ENCODE assay signal across 8 mouse cellular contexts in genomic region chr7:19160115-19160514, GRCm38 (mm10). TPM values are rescaled to one million over a fixed set of nuclear protein-coding genes. Genes with fewer than 3 reads are reported as not detected.
A peak's percentile ranks its signal among the peaks of the same experiment; 100 is the strongest.
DNase-seq lines count a peak whose midpoint lies in the region; ATAC-seq and TF ChIP-seq lines count a peak whose summit lies in the region.

No protein-coding gene starts in this region.

- H3K9ac ChIP-seq in hindbrain, embryonic 14.5 days = peak overlapping the region; percentile 58
- H3K9ac ChIP-seq in lung, embryonic 16.5 days (ENCODE audit: low read length) = peak overlapping the region; percentile 63

- under 1% methylated on average over 20 of the region's 20 CpGs for WGBS in heart, embryonic 10.5 days
- WGBS in hindbrain, embryonic 14.5 days = under 1% methylated on average over 19 of the region's 20 CpGs
- WGBS in lung, embryonic 16.5 days = 1% methylated on average over 20 of the region's 20 CpGs

- peak overlapping the region; percentile 59; the same call in 1 of the 2 replicates for H3K27ac ChIP-seq in heart, embryonic 10.5 days
- no peak overlapping the region for H3K27ac ChIP-seq in hindbrain, embryonic 14.5 days
- no peak overlapping the region for H3K27ac ChIP-seq in lung, embryonic 16.5 days (ENCODE audit: low read length)

- H3K36me3 ChIP-seq in heart, embryonic 10.5 days = peaks cover 2% of the 10 kb centered on the region
- peaks cover 66% of the 10 kb centered on the region for H3K36me3 ChIP-seq in G1E (replicated peaks)
- peaks cover 1% of the 10 kb centered on the region; the same call in 1 of the 2 replicates for H3K36me3 ChIP-seq in hindbrain, embryonic 14.5 days (replicated peaks; ENCODE audit: control insufficient read depth, insufficient read depth)
- H3K36me3 ChIP-seq in lung, embryonic 16.5 days (ENCODE audit: control insufficient read depth, insufficient read depth, low read length) = no peaks in the 10 kb centered on the region

- no peaks in the 10 kb centered on the region for H3K9me3 ChIP-seq in heart, embryonic 10.5 days
- no peaks in the 10 kb centered on the region for H3K9me3 ChIP-seq in G1E (replicated peaks)
- H3K9me3 ChIP-seq in hindbrain, embryonic 14.5 days (ENCODE audit: control insufficient read depth, low read length) = no peaks in the 10 kb centered on the region
- H3K9me3 ChIP-seq in lung, embryonic 16.5 days (ENCODE audit: control insufficient read depth, low read length) = no peaks in the 10 kb centered on the region

- H3K4me3 ChIP-seq in heart, embryonic 10.5 days = peak overlapping the region; percentile 61
- H3K4me3 ChIP-seq in G1E (ENCODE audit: low read depth, low read length) = peak overlapping the region; percentile 51; the same call in 1 of the 2 replicates
- peak overlapping the region; percentile 32 for H3K4me3 ChIP-seq in hindbrain, embryonic 14.5 days (replicated peaks; ENCODE audit: low read length)
- peak overlapping the region; percentile 46 for H3K4me3 ChIP-seq in lung, embryonic 16.5 days (ENCODE audit: low read length)

- no peak for TF ChIP-seq CTCF in G1E (IDR thresholded peaks at IDR 0.05; ENCODE audit: low read depth, low read length)

- peaks cover 53% of the 10 kb centered on the region for H3K27me3 ChIP-seq in heart, embryonic 10.5 days (ENCODE audit: insufficient read depth, poor library complexity, severe bottlenecking)
- peaks cover 20% of the 10 kb centered on the region for H3K27me3 ChIP-seq in G1E (ENCODE audit: insufficient read depth, low read length)
- peaks cover 38% of the 10 kb centered on the region for H3K27me3 ChIP-seq in hindbrain, embryonic 14.5 days (ENCODE audit: control insufficient read depth, insufficient read depth, low read length)
- peaks cover 15% of the 10 kb centered on the region for H3K27me3 ChIP-seq in lung, embryonic 16.5 days (ENCODE audit: control insufficient read depth, insufficient read depth, low read depth, low read length)

- peak; percentile 92 for DNase-seq in heart, embryonic 10.5 days (ENCODE audit: low spot score)
- no peak for DNase-seq in heart, adult 18-20 months
- no peak for DNase-seq in G1E (ENCODE audit: low spot score)
- DNase-seq in hindbrain, embryonic 14.5 days (ENCODE audit: low spot score) = peak; percentile 25
- DNase-seq in layer of hippocampus, postnatal 14 days (ENCODE audit: low spot score in 2 of 2) = no peak
- no peak for DNase-seq in adrenal gland, adult 18-20 months (ENCODE audit: low spot score in 2 of 2)
- DNase-seq in cerebellum, adult 11-12 months = no peak

- peaks cover 43% of the 10 kb centered on the region for H3K4me1 ChIP-seq in heart, embryonic 10.5 days
- H3K4me1 ChIP-seq in G1E (ENCODE audit: insufficient read depth, low read depth, low read length) = peaks cover 51% of the 10 kb centered on the region
- peaks cover 17% of the 10 kb centered on the region; the same call in 1 of the 2 replicates for H3K4me1 ChIP-seq in hindbrain, embryonic 14.5 days (replicated peaks; ENCODE audit: control insufficient read depth, insufficient read depth, low read length)
- H3K4me1 ChIP-seq in lung, embryonic 16.5 days (replicated peaks; ENCODE audit: control insufficient read depth, insufficient read depth, low read length) = peaks cover 28% of the 10 kb centered on the region

- no peak for ATAC-seq in G1E (ENCODE audit: extremely low read depth, insufficient number of reproducible peaks, low FRiP score, poor library complexity, severe bottlenecking)
- peak; percentile 26; the same call in 1 of the 2 replicates for ATAC-seq in hindbrain, embryonic 14.5 days (ENCODE audit: low FRiP score)
- ATAC-seq in lung, embryonic 16.5 days (ENCODE audit: low read depth) = peak; percentile 49

- peak overlapping the region; percentile 55 for H3K4me2 ChIP-seq in hindbrain, embryonic 14.5 days (replicated peaks)
- H3K4me2 ChIP-seq in lung, embryonic 16.5 days (ENCODE audit: low read depth, low read length) = peak overlapping the region; percentile 77

RNA-seq across cellular contexts. Expression of gene Gipr, which starts 5.8 kb away (rescaled TPM):
- 9.7 and 12.8 TPM in 2 replicates for polyA plus RNA-seq in heart, embryonic 10.5 days (2016; fragmentation: Nextera tagmentation; extraction: Ambion mirVana)
- total RNA-seq in heart, adult 18-20 months (2021) = under 1 TPM in 1 of 2 experiments, not detected in 1; 0.13 TPM
- total RNA-seq in G1E (2014; fragmentation: Nextera tagmentation) = 7.0 and 10.7 TPM in 2 replicates
- 6.5 and 6.8 TPM in 2 replicates for total RNA-seq in G1E (2017)
- polyA plus RNA-seq in G1E (2012) = 7.1 and 7.7 TPM in 2 replicates
- polyA plus RNA-seq in hindbrain, embryonic 14.5 days (2014; fragmentation: Nextera tagmentation; extraction: Ambion mirVana) = 0.62 and 1.1 TPM in 2 replicates
- polyA plus RNA-seq in lung, embryonic 16.5 days (2015; fragmentation: Nextera tagmentation; extraction: Ambion mirVana) = 5.6 and 8.2 TPM in 2 replicates
- total RNA-seq in layer of hippocampus, postnatal 14 days (2021) = 1 to 10 TPM in 1 of 2 experiments, under 1 TPM in 1; 0.55 to 1.6 TPM
- under 1 TPM; 0.60 to 0.70 TPM for total RNA-seq in adrenal gland, adult 18-20 months (2021)

RNA-seq across cellular contexts. Expression of gene Snrpd2, which starts 10.6 kb away (rescaled TPM):
- polyA plus RNA-seq in heart, embryonic 10.5 days (2016; fragmentation: Nextera tagmentation; extraction: Ambion mirVana) = 132 and 142 TPM in 2 replicates
- total RNA-seq in heart, adult 18-20 months (2021) = 10 to 100 TPM; 60.8 to 61.3 TPM
- total RNA-seq in G1E (2014; fragmentation: Nextera tagmentation) (19.5 and 25.5 TPM in 2 replicates), G1E (2017) (75.1 and 92.3 TPM in 2 replicates)
- 73.1 and 75.0 TPM in 2 replicates for polyA plus RNA-seq in G1E (2012)
- 104 and 110 TPM in 2 replicates for polyA plus RNA-seq in hindbrain, embryonic 14.5 days (2014; fragmentation: Nextera tagmentation; extraction: Ambion mirVana)
- polyA plus RNA-seq in lung, embryonic 16.5 days (2015; fragmentation: Nextera tagmentation; extraction: Ambion mirVana) = 135 and 144 TPM in 2 replicates
- total RNA-seq in layer of hippocampus, postnatal 14 days (2021) = 10 to 100 TPM; 76.5 to 86.4 TPM
- 10 to 100 TPM; 81.7 to 89.5 TPM for total RNA-seq in adrenal gland, adult 18-20 months (2021)

RNA-seq across cellular contexts. Expression of gene Qpctl, which starts 11.0 kb away (rescaled TPM):
- polyA plus RNA-seq in heart, embryonic 10.5 days (2016; fragmentation: Nextera tagmentation; extraction: Ambion mirVana) = 10.8 and 12.1 TPM in 2 replicates
- 1 to 10 TPM; 4.0 to 4.2 TPM for total RNA-seq in heart, adult 18-20 months (2021)
- total RNA-seq in G1E (2014; fragmentation: Nextera tagmentation) = 5.1 and 5.9 TPM in 2 replicates
- 2.6 and 3.0 TPM in 2 replicates for total RNA-seq in G1E (2017)
- polyA plus RNA-seq in G1E (2012) = 6.2 and 6.7 TPM in 2 replicates
- 19.1 and 20.3 TPM in 2 replicates for polyA plus RNA-seq in hindbrain, embryonic 14.5 days (2014; fragmentation: Nextera tagmentation; extraction: Ambion mirVana)
- polyA plus RNA-seq in lung, embryonic 16.5 days (2015; fragmentation: Nextera tagmentation; extraction: Ambion mirVana) = 15.4 and 15.7 TPM in 2 replicates
- total RNA-seq in layer of hippocampus, postnatal 14 days (2021) = 10 to 100 TPM; 19.5 to 22.4 TPM
- total RNA-seq in adrenal gland, adult 18-20 months (2021) = 10 to 100 TPM; 13.6 to 14.6 TPM

RNA-seq across cellular contexts. Expression of gene Eml2, which starts 16.1 kb away (rescaled TPM):
- 12.2 and 14.2 TPM in 2 replicates for polyA plus RNA-seq in heart, embryonic 10.5 days (2016; fragmentation: Nextera tagmentation; extraction: Ambion mirVana)
- 10 to 100 TPM; 36.7 to 38.7 TPM for total RNA-seq in heart, adult 18-20 months (2021)
- total RNA-seq in G1E (2014; fragmentation: Nextera tagmentation) (13.6 and 19.0 TPM in 2 replicates), G1E (2017) (14.3 and 15.1 TPM in 2 replicates)
- 25.4 and 27.2 TPM in 2 replicates for polyA plus RNA-seq in G1E (2012)
- polyA plus RNA-seq in hindbrain, embryonic 14.5 days (2014; fragmentation: Nextera tagmentation; extraction: Ambion mirVana) = 3.4 and 3.6 TPM in 2 replicates
- polyA plus RNA-seq in lung, embryonic 16.5 days (2015; fragmentation: Nextera tagmentation; extraction: Ambion mirVana) = 11.3 and 12.4 TPM in 2 replicates
- total RNA-seq in layer of hippocampus, postnatal 14 days (2021) = 100 to 1,000 TPM; 175 to 197 TPM
- total RNA-seq in adrenal gland, adult 18-20 months (2021) = 10 to 100 TPM; 33.9 to 43.9 TPM

RNA-seq across cellular contexts. Expression of gene Fbxo46, which starts 40.5 kb away (rescaled TPM):
- 12.2 and 13.1 TPM in 2 replicates for polyA plus RNA-seq in heart, embryonic 10.5 days (2016; fragmentation: Nextera tagmentation; extraction: Ambion mirVana)
- 1 to 10 TPM; 5.5 to 5.7 TPM for total RNA-seq in heart, adult 18-20 months (2021)
- total RNA-seq in G1E (2014; fragmentation: Nextera tagmentation) (3.3 and 6.7 TPM in 2 replicates), G1E (2017) (6.2 and 7.2 TPM in 2 replicates)
- 27.3 and 27.8 TPM in 2 replicates for polyA plus RNA-seq in G1E (2012)
- 10.9 and 11.9 TPM in 2 replicates for polyA plus RNA-seq in hindbrain, embryonic 14.5 days (2014; fragmentation: Nextera tagmentation; extraction: Ambion mirVana)
- 16.2 and 16.3 TPM in 2 replicates for polyA plus RNA-seq in lung, embryonic 16.5 days (2015; fragmentation: Nextera tagmentation; extraction: Ambion mirVana)
- total RNA-seq in layer of hippocampus, postnatal 14 days (2021) = 10 to 100 TPM; 11.0 to 14.0 TPM
- 10 to 100 TPM; 12.6 to 15.4 TPM for total RNA-seq in adrenal gland, adult 18-20 months (2021)

Comparison
In these comparisons a context has a peak if more than half of its experiments do, and no peak if none do; other contexts are left out.
1. DNase-seq: peak in heart, embryonic 10.5 days (single experiment) and hindbrain, embryonic 14.5 days (single experiment); none in heart, adult 18-20 months (0 of 2), G1E (single experiment), layer of hippocampus, postnatal 14 days (0 of 2), adrenal gland, adult 18-20 months (0 of 2) and cerebellum, adult 11-12 months (single experiment).
2. Peak in every context shown above with its lines, with median percentiles within 50 percentile points of each other: H3K4me3 ChIP-seq.